Mouse (Mus musculus): Measurements from ENCODE around the gene Spic.

DNA sequence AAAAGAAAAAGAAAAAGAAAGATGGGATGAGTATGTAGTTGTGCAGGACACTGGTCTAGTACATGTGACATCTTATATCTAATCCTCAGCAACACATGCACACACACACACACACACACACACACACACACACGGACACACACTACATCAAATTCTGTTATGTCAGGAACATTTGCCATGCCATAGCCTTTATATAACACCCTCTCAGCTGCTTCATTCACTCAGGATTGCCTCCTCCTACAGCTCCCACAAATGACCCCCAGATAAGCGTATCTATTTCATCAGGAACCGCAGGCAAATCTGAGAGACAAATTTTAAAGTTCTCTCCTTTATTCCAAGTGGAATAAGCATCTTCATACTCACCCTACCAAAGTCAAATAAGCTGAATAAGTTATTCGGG is 25.9 kb downstream of the Spic start:
- no peak for TF ChIP-seq CTCF (IDR thresholded peaks at IDR 0.05)
- TF ChIP-seq POLR2A (IDR thresholded peaks at IDR 0.05; ENCODE audit: insufficient read depth, low read depth, low read length): no peak
- TF ChIP-seq EP300 (IDR thresholded peaks at IDR 0.05; ENCODE audit: insufficient read depth, low read depth, low read length): no peak
